Mouse (Mus musculus): ENCODE results near the gene Crybb2.

Gene Crybb2

DNA sequence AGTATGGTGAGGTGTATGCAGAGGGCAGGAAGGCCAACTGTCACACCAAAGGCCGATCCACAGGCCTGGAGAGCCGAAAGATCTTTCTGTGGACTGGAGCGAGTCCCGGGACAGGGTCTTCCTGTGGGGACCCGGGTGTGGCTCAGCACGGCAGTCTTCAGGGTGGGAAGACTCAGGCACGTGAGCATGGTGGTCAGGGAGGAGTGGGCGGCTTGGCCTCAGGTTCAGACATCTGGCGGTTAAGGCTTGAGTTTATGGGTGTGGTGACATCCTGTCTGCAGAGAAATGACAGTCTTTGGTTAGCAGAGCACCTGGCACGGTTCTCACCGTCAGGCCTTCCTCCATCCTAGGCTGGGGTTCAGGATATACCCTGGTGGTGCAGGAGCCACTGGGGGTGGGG lies 20.8 kb upstream of the Crybb2 start:
- DNase-seq (ENCODE audit: low spot score in 2 of 2) = no peak

DNA sequence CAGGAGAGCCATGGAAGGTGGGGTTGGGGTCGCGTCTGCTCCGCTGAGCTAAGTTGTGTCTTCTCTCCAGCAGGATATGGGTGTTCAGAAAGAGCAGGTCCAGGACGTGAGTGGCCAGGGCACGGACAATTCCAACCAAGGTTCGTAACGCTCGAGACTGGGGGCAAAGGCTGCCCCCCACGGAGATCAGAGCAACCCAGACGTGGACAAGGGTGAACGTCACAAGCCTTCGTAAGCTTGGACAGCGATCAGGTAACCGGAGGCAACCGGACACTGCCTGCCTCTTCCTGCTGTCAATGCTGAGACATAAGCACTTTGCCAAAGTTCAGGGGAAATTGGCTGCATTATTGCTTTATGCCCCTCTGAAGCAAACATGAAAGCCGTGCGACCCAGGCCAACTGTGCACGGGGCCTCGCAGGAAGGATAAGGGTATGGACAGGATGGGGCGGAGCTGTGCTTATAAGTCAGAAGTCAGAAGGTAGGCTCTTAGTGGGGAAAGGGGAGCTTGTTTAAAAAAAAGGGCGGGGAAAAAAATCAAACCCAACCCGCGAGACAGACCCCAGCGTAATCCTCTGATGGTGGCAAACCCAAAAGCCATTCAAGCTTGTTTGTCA lies 20.3 kb upstream of the Crybb2 start:
- DNase-seq (ENCODE audit: low spot score in 2 of 2) = no peak

DNA sequence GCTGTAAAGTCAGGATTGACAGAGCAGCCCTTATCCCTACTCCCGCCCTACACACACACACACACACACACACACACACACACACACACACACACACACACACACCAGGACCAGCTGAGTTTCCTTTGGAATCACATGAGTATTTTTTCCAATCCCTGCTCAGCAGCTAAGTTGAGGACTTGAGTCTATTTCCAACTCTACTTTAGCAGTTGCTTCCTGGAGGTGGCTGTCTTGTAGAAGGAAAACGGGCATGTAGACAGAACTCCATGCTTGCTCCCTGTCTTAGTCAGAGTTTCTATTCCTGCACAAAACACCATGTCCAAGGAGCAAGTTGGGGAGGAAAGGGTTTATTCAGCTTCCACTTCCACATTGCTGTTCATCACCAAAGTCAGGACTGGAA lies 17.5 kb upstream of the Crybb2 start:
- DNase-seq (ENCODE audit: low spot score in 2 of 2) = no peak

DNA sequence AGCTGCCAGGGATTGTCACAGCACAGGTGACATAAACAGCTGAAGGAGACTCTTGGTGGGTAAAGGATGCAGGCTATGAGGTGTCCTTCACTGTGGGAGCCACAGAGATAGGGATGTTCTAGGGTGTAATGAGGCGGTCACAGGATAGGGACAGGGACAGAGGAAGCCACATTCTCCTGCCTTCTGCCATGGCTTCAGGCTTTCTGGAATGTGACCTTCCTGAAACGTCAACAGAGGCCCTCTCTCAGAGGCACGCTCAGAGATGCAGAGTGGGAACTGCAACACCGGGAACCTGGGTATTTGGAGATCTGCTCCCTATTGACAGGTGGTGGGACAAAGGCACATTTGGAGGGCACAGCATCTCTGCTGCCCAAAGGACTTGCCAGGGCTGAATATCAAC lies 17.1 kb upstream of the Crybb2 start:
- DNase-seq (ENCODE audit: low spot score in 2 of 2) = no peak

DNA sequence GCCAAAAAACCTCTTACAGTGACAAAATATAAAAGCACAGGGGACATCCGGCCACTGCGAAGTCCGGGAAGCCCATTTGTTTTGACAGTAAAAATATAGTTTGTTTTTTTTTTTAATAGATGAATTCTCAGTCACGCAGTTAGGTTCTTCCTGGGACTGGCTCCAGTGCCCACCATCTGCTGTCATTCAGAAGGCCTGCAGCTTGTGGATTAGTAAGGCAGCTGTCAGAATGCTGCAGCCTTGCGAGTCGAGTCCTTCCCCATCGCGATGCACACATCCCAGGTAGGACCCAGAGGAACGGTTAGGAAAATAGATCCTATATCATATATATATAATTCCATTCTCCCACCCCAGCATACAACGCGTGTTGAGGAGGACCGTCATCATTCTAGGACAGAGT lies 16.5 kb upstream of the Crybb2 start:
- DNase-seq (ENCODE audit: low spot score in 2 of 2) = no peak

DNA sequence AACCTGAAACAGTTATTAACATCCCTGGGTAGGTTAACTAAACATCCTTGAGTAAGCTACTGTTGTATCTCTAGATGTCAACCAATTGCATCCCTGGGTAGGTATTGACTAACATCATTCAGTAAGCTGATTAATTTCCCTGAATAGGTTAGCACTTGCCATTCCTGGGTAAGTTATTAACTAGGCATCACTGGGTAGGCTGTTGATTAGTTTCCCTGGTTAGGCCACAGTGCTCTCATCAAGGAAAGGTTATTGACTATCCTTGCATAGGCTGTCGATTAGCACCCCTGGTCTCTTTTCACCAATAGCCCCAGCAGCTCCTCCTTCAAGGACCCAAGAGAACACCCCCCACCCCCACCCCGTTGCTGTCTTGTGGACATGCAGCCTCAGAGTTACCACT lies 16.0 kb upstream of the Crybb2 start:
- DNase-seq (ENCODE audit: low spot score in 2 of 2) = no peak

DNA sequence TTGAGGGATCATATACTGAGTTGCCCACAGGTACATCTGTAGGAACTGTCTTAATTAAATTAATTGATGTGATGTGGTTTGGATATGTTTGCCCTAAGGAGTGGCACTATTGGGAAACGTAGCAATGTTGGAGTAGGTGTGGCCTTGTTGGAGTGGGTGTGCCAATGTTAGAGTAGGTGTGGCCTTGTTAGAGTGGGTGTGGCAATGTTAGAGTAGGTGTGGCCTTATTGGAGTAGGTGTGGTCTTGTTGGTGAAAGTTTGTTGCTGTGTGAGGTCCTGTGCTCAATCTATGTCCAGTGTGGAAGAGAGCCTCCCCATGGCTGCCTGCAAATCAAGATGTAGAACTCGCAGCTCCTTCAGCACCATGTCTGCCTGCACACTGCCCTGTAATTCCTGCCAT lies 14.4 kb upstream of the Crybb2 start:
- DNase-seq (ENCODE audit: low spot score in 2 of 2) = no peak

DNA sequence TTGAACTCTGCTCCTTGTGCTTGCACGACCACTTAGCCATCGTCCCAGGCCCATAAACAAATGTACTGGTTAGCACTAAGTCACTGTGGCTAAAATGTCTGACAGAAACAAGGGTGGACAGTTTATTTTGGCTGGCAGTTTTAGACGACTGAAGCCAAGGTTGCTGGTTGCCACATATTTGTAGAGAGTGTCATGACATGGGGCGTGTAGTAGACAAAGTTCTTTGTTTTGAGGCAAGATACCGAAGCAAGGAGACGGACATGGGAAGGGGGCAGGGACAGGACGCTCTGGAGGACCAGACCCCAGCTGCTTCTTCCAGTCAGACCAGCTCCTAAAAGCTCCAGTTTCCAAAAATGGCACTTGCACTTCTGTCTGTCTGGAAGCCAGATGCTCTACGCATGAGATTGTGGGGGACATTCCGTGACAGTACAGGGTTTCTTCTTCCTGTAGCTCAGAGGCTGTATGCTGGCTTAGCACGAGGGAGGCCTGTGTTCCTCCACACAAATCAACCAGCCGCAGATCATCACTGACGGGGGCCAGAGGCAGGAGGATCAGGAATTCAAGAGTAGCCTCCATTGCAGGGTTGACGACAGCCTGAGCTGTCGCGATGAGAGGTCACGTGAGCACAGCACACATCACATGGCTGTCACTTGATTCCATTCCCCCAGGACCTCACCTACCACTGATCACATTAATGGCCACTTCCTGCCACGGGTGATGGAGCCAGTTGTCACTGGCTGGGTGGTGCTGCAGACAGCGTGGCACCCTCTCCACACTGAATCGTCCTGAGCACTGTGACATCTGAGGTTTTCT lies 12.6 kb upstream of the Crybb2 start:
- no peak for DNase-seq (ENCODE audit: low spot score in 2 of 2)

DNA sequence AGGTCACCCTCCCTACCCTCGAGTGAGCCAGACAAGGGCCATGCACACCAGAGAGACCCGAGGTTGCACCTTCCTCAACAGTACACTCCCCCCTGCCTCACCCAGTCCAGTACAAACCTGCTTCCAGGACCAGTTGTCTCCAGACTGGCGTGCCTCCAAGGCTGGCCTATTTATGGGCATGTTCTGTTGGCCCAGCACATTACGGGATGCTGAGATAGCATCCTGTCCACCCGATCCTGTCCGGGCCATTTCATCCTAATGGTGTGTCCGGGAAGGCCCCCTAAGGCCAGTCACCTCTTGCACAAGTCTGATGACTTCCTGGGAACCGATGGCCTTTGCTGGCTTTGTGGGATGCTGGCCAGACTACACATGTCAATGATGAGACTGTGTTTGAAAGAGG lies 11.5 kb upstream of the Crybb2 start, which contains the start of gene Crybb3:
Gene Crybb3 (minus strand): TSS at position 146 of the 400 bp plus-strand sequence.
- no peak for DNase-seq (ENCODE audit: low spot score in 2 of 2)

DNA sequence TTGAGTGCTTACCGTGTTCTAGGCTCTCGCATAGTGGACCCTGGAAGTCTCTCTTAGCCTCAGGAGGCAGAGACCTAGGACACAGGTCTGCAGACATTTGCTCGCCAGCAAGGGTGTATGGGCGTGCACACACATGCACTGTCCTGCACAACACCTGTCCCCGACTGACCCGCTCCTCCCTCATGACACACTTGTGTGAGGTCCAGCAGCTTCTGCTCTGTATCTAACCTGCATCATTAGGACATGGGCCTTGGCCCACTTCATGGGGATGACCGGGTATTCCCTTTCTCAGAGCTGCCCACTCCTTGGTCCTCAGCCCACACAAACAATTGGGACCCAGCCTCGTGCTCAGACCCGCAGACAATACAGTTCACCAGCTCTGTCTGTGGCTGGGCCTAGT lies 11.1 kb upstream of the Crybb2 start:
- no peak for DNase-seq (ENCODE audit: low spot score in 2 of 2)

DNA sequence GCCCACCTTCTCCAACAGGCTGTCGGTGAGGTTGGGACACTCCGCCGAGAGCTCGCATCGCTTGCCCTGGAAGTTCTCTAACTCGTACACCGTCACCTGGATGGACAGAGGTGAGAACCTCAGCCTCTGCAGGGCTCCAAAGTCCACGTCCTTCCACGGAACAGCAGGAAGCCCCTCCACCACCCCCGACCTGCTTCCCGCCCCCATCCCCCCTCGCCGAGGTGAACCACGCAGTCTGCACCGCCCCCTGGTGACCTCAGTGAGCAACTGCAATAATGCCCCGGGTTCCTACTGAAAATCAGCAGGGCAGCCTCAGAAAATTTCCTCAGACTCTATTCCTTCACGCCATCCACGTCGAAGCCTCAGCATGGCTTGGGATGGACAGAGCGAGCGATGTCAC lies 9.9 kb upstream of the Crybb2 start:
- DNase-seq (ENCODE audit: low spot score in 2 of 2) = no peak

DNA sequence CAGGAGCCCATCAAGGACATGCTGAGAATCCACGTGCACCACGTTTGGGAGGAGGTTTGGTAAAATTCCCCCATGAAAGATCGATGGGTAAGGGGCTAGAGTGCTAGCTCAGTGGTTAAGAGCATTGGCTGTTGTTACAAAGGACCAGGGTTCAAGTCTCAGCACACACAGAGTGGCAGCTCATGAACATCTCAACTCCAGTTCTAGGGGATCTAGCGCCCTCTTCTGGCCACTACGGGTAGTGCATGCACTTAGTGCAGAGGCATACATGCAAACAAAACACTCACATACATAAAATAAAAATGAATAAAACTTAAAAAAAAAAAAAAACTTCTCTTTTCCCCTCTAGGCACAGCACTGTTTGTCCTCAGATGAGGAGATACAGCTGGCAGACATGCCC lies 8.8 kb upstream of the Crybb2 start:
- no peak for DNase-seq (ENCODE audit: low spot score in 2 of 2)

DNA sequence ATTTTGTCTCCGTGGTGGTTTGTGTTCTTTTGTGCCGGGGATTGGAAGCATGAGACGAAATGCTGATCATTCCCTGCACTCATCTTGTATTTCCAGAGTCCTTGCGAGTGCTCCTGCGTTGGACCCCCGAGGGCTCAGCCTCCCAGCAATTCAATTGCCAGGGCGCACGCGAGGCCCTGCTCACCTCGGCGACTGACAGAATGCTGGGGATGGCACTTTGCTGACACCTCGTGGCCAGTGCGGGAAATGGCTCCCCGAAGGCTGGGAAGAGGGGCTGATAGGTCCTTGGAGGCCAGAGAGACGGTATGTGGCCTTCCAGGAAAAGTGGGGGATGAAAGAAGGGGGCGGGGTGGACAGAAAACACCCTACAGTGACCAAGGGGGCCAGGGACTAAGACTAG lies 15.6 kb downstream of the Crybb2 start:
- DNase-seq (ENCODE audit: low spot score in 2 of 2) = peak; percentile 87

DNA sequence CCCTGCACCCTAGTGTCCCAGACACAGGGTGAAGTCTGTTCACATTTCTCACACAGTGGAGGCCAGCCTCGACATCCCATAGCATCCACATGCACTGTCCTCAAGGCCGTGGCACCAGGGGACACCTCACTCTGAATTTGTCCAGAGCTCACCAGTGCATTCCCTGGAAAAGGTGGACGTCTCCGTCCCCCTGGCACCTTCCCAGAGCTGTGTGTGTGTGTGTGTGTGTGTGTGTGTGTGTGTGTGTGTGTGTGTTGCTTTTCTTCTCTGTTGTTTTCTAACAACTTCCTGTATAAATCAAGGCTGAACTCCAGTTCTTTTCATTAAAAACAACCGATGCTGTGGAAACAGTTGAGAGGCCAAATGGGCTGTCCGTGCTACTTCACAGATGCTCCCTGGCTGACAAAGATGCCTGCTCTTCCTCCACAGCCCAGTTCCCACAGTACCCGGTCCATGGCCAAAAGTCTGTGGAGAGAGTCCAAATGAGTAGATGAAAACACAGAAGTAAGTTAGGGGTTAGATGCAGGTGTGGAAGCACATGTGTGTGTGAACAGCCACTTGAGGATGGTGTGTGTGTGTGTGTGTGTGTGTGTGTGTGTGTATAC lies 19.2 kb downstream of the Crybb2 start:
- DNase-seq (ENCODE audit: low spot score in 2 of 2) = no peak

DNA sequence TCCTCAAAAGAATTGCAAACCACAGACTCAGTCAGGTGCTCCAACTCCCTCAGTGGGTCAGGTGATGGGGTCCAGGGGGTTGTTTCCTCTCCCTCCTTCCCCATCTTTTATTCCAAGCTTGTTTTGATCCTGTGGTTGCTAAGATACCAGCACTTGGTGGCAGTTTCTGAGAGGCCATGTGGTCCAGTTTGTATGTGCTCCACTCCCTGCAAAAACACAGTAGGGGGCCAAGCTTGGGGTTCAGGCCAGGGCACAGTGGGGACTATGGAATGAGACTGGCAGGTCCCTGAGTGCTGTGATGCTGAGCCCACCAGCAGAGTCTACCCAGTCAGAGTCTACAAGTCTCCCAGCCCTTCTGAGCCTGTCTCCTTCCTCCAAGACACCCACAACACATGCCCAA lies 20.0 kb downstream of the Crybb2 start:
- DNase-seq (ENCODE audit: low spot score in 2 of 2) = no peak

DNA sequence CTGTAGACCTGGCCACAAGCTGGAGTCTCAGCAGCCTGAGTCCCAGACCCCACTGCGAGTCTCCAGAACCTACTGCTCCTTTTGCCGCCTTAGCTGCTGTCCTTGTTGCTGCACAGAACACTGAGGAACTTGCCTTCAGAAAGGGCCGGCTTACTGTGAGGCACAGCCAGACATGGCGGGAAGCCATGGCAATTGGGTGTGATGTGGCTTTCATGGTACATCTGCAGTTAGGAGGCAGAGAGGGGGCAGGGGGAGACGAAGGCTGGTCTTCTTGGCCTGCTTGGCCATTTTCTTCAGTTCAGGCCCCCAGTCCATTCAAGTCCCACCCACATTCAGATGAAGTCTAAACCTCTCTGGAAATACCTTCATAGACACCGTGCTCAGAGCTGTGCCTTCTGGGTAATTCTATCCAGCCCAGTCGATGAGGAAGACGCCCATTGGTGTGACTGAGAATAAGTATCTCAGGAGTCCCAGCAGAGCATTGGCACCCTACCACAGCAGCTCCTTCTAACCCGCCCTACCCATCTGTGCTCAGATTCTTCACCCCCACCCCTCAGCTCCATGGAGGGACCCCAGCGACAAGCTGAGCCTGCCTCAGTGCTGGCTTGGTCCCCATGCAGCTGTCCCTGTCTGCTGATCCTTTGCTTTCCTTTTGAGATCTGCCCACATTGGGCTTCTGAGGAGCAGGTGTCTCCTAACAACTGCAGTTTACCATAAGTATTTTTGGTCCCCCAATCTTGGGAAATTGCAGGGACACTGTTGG lies 24.2 kb downstream of the Crybb2 start:
- peak in 1 of 2 experiments; percentile 61 for DNase-seq (ENCODE audit: low spot score in 2 of 2)

DNA sequence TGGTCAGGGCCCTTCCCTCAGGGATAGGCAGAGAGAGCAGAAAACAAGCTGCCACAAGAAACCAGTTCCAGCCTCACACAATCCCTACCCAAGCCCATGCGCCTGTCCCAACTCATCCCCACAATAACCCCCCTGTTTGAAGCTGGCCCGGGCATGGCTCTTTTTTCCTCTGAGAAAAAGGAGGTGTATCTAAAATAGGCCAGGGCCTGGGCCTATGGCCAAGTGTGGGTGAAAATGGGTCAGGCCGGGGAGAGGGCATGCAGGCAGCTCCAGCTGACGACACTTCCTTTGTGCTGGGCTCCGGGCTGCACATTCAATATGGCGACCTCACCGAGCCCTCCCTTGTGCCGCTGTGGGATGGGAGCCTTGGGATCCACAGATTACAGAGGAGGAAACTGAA lies 26.4 kb downstream of the Crybb2 start:
- peak in 1 of 2 experiments; percentile 55 for DNase-seq (ENCODE audit: low spot score in 2 of 2)

DNA sequence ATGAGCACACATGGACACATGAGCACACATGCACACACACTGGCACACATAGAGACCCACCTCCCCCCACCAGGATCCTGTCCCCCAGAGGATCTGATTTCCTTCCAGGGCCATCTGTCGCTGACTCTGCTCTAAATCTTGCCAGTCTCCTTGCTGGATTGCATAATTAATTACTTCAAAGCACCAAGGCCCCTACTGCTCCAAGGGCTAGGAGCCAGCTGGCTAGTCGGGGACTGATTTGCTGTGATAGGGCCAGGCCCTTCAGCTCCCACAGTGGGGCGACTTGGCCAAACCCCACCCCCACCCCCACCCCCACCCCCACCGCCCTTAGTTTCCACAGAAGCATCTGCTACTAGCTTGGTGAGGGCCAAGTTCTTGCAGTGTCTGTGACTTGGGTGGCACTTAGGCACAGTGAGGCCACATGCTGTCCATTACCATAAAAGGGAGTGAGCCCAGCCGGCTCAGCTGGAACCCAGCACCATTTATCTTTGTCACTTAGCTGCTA lies 28.3 kb downstream of the Crybb2 start:
- peak in 1 of 2 experiments; percentile 71 for DNase-seq (ENCODE audit: low spot score in 2 of 2)

DNA sequence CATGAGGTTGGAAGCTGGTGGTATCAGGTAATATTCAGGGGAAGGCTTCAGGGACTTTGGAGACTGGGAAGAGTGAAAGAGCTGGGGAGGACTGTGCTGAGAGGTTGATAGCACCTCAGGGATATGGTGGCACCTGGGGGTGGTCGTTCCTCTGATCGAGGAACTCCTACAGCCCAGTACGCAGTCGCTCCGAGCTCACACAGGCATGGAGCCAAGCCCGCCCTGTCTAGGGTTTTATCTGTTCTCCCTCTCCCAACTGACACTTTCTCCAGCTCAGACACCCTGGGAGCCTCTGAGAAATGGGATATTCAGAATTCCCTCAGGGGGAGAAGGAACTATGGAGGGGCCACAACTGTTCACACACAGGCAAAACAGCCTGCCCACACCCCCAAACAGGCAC lies 29.1 kb downstream of the Crybb2 start:
- no peak for DNase-seq (ENCODE audit: low spot score in 2 of 2)

DNA sequence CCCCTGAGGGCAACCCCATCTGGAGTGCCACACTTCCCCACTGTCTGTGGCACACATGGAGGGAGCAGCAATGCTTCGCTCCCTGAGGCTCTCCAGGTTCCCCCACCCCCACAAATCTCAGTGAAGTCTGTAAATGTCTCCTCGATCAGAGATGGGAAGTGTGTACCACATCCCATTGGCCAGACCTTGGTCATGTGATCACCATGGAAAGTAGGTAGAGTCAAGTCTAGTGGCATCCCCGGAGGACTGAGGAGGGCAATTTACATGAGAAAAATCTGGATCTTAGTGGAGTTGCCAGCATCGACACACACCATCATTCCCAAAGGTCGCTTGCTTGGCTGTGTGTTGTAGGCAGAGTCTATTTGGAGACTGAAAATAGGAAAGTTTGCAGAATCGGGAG lies 31.3 kb downstream of the Crybb2 start:
- no peak for DNase-seq (ENCODE audit: low spot score in 2 of 2)

DNA sequence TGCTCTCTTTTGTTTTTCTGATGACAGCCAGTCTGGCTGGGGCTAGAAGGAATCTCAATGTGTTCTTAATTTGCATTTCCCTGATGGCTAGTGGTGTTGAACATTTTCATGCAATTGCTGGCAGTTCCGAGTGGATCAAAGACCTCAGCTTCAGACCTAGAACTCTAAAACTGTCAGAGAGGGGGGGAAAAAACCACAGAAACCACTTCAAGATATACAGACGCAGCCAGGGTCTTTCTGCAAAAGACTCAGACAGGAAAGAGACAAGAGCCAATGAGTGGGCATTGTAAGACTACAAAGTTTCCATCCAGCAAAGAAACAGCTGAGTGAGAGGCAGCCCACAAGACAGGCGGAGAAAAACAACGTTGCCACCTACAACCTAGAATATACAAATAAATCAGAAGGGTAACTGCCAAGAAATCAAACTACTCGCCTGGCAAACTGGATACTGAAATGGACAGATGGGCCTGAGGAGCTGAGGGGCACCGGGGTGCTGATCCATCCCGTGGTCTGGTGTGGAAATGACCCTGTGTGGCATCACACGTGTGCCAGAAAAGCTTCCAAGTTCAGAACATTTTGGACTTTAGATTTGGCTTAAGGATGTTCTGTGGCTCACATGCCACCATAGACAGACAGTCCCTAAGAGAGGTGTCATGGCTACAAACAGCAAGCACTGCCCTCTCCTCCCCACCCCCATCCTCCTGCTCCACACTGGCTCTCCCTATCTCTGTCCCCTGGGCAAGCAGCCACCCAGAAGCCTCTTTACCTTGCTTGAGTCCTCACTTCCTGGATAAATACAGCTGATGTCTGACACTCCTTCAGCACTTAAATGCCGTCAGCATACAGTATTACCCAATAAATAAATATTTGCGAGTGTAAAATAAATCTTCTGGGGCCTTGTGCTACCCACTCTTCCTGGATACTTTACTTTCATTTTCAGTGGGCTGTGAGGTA lies 34.5 kb downstream of the Crybb2 start:
- DNase-seq (ENCODE audit: low spot score in 2 of 2) = no peak

Measured in frontal cortex, postnatal 36 days (tissue).